Mouse (Mus musculus): ENCODE data around the gene Sec31b.

The Sec31b gene

GRCm38 (mm10) chr19:44474158-44474557 lies 71.5 kb downstream of the Sec31b start:
- peak; percentile 82 for DNase-seq
